Mouse (Mus musculus) olfactory bulb, adult 2 months (tissue): ENCODE results near the gene Pla2g7.

Experiments used
- CTCF ChIP-seq: fragments of 200-500 bp; IDR thresholded peaks from 2 replicates; pipeline ENCODE4 v1.5.1; 2012; ENCODE audit warnings: low read depth, mild to moderate bottlenecking, low read length, moderate library complexity; ENCODE audit not compliant: insufficient read depth
- POLR2A ChIP-seq: fragments of 200-500 bp; IDR thresholded peaks from 2 replicates; pipeline ENCODE4 v1.6.1; 2012; ENCODE audit warnings: mild to moderate bottlenecking, low read depth, low read length, moderate library complexity; ENCODE audit not compliant: insufficient read depth

DNA sequence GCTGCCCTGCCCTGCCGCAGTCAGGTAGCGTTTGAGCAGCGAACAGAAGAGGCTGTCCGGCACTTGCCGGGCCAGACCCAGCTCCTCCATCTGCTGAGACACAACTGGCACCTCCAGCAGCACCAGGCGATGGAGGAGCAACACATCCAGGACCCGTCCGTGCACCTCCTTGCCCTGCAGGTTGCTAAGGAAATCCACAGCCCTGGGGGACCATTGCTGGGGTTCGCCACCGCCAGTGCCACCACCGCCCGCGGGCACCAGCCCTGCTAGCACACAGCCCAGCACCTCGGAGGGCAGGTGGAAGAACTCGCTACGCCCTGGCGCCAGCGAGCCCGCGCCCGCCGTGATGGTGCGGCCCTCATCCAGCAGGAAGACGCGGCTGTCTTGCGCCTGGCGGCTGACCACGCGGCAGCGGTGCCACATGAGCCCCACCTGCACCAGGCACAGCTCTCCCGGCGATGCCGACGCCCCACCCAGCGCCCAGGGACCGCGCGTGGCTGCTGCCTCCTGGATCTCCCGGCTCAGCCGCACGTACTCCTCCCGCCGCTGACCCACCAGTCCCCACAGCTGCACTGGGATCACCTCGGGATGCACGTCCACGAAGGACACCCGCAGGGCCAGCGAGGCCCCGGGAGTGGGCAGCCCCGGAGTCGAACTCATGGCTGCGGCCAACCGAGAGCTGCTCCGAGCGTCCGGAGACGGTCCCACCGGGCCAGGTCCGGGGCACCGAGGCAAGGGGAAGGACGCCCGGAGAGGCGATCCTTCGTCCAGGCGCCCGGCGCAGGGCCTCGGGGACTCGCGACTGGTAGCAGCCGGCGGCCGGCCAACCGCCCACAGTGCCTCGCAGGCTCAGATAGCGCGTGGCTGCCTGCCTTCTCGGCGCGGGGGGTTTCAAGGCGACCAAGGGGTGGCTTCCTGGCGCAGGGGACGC, 61.9 kb downstream of the Pla2g7 start, which contains the start of gene Tdrd6:
- TF ChIP-seq CTCF = no peak
- TF ChIP-seq POLR2A = no peak
